Mouse (Mus musculus): Measurements from ENCODE around the gene Gfap. TPM values are rescaled to one million over a fixed set of nuclear protein-coding genes. Genes with fewer than 3 reads are reported as not detected.

Gfap gene
- polyA plus RNA-seq, 2 experiments from 2014 or later, result not detected

Other genes with a start within 250 kb of the Gfap start
- under 1 TPM in 1 of 2 experiments, not detected in 1; 0.16 TPM for gene Meioc, start 237.2 kb downstream of the Gfap start, polyA plus RNA-seq (2017; shearing (Covaris generic))
- 10 to 100 TPM; 30.6 to 38.0 TPM for gene Ccdc43, start 203.1 kb downstream of the Gfap start, polyA plus RNA-seq (2017; shearing (Covaris generic))
- not detected for gene Adam11, start 139.5 kb downstream of the Gfap start, polyA plus RNA-seq (2017; shearing (Covaris generic))
- under 1 TPM in 1 of 2 experiments, not detected in 1; 0.28 TPM for gene Gjc1, start 81.2 kb downstream of the Gfap start, polyA plus RNA-seq (2017; shearing (Covaris generic))
- gene Higd1b, start 65.1 kb downstream of the Gfap start, polyA plus RNA-seq (2017; shearing (Covaris generic)), result not detected
- 100 to 1,000 TPM in 1 of 2 experiments, 10 to 100 TPM in 1; 97.2 to 170 TPM for gene Eftud2, start 19.9 kb downstream of the Gfap start, polyA plus RNA-seq (2017; shearing (Covaris generic))
- gene Ccdc103, start 19.7 kb downstream of the Gfap start, polyA plus RNA-seq (2017; shearing (Covaris generic)), result not detected
- gene Fam187a, start 15.7 kb downstream of the Gfap start, polyA plus RNA-seq (2017; shearing (Covaris generic)), result not detected
- gene Kif18b, start 24.2 kb upstream of the Gfap start, polyA plus RNA-seq (2017; shearing (Covaris generic)), result under 1 TPM; 0.28 to 0.76 TPM
- not detected for gene C1ql1, start 45.8 kb upstream of the Gfap start, polyA plus RNA-seq (2017; shearing (Covaris generic))
- gene Nmt1, start 127.3 kb upstream of the Gfap start, polyA plus RNA-seq (2017; shearing (Covaris generic)), result 100 to 1,000 TPM; 111 TPM
- 10 to 100 TPM; 26.4 to 32.5 TPM for gene Dcakd, start 127.4 kb upstream of the Gfap start, polyA plus RNA-seq (2017; shearing (Covaris generic))
- under 1 TPM; 0.41 to 0.51 TPM for gene Plcd3, start 200.7 kb upstream of the Gfap start, polyA plus RNA-seq (2017; shearing (Covaris generic))
- 10 to 100 TPM; 19.7 to 25.2 TPM for gene Acbd4, start 200.8 kb upstream of the Gfap start, polyA plus RNA-seq (2017; shearing (Covaris generic))
- gene Hexim1, start 215.3 kb upstream of the Gfap start, polyA plus RNA-seq (2017; shearing (Covaris generic)), result 1 to 10 TPM; 2.6 to 4.3 TPM
- 1 to 10 TPM; 2.3 to 4.5 TPM for gene Hexim2, start 231.5 kb upstream of the Gfap start, polyA plus RNA-seq (2017; shearing (Covaris generic))